Mouse (Mus musculus): ENCODE data around the gene Dnajb1. TPM values are rescaled to one million over a fixed set of nuclear protein-coding genes. Genes with fewer than 3 reads are reported as not detected.
A peak's percentile ranks its signal among the peaks of the same experiment; 100 is the strongest.

Gene Dnajb1
- total and polyA plus RNA-seq, 2 experiments = 8.3 to 18.2 TPM

DNA sequence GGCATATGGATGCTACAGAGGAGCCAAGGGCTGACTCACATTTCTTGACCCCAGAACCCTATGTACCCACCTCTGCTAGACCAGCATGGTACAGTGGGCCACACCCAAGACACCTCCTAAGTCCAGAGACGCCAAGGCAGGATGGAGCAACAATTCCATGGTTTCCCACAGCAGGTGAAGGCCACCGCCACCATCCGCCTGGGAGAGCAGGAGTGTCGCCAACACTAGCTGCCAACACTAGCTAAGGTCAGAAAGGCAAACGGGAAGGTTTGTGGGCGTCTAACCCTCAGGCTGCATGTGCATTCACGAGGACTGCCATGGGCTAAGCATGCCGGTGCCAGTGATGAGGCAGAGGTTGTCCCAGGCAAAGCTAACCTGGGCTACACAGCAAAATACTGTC lies 25.8 kb upstream of the Dnajb1 start:
- 24% methylated on average over 8 of the region's 8 CpGs for WGBS
- no peak overlapping the region for H3K27ac ChIP-seq (replicated peaks; ENCODE audit: insufficient read depth, low read depth, low read length)
- peak; percentile 86 for DNase-seq (ENCODE audit: extremely low read depth, low read depth, low spot score)
- no peak overlapping the region for H3K9ac ChIP-seq (ENCODE audit: low read depth, low read length)
- no peaks in the 10 kb centered on the region for H3K27me3 ChIP-seq (ENCODE audit: control insufficient read depth, insufficient read depth, low read length)
- H3K4me3 ChIP-seq (ENCODE audit: insufficient read depth, low read depth, low read length) = no peak overlapping the region
- H3K79me2 ChIP-seq (ENCODE audit: control insufficient read depth, insufficient read depth, low read length) = peaks cover 49% of the 10 kb centered on the region
- TF ChIP-seq CTCF (IDR thresholded peaks at IDR 0.05; ENCODE audit: low read depth, low read length) (no peak; the same call in 1 of the 2 replicates), POLR2A (IDR thresholded peaks at IDR 0.05; ENCODE audit: extremely low read depth, insufficient read depth, low read length) (no peak)
- H3K4me1 ChIP-seq (ENCODE audit: control insufficient read depth, insufficient read depth, low read length) = peaks cover 58% of the 10 kb centered on the region
- no peaks in the 10 kb centered on the region for H3K36me3 ChIP-seq (ENCODE audit: control insufficient read depth, insufficient read depth, low read length)

GRCm38 (mm10) chr8:83583236-83583635 lies 24.8 kb upstream of the Dnajb1 start:
- H3K4me3 ChIP-seq (ENCODE audit: insufficient read depth, low read depth, low read length) = no peak overlapping the region
- H3K4me1 ChIP-seq (ENCODE audit: control insufficient read depth, insufficient read depth, low read length) = peaks cover 58% of the 10 kb centered on the region
- no peaks in the 10 kb centered on the region for H3K27me3 ChIP-seq (ENCODE audit: control insufficient read depth, insufficient read depth, low read length)
- TF ChIP-seq CTCF (IDR thresholded peaks at IDR 0.05; ENCODE audit: low read depth, low read length) = no peak
- TF ChIP-seq POLR2A (IDR thresholded peaks at IDR 0.05; ENCODE audit: extremely low read depth, insufficient read depth, low read length) = no peak
- no peak for DNase-seq (ENCODE audit: extremely low read depth, low read depth, low spot score)
- H3K9ac ChIP-seq (ENCODE audit: low read depth, low read length) = no peak overlapping the region
- H3K36me3 ChIP-seq (ENCODE audit: control insufficient read depth, insufficient read depth, low read length) = no peaks in the 10 kb centered on the region
- no peak overlapping the region for H3K27ac ChIP-seq (replicated peaks; ENCODE audit: insufficient read depth, low read depth, low read length)
- 87% methylated on average over 15 of the region's 15 CpGs for WGBS
- peaks cover 45% of the 10 kb centered on the region for H3K79me2 ChIP-seq (ENCODE audit: control insufficient read depth, insufficient read depth, low read length)

DNA sequence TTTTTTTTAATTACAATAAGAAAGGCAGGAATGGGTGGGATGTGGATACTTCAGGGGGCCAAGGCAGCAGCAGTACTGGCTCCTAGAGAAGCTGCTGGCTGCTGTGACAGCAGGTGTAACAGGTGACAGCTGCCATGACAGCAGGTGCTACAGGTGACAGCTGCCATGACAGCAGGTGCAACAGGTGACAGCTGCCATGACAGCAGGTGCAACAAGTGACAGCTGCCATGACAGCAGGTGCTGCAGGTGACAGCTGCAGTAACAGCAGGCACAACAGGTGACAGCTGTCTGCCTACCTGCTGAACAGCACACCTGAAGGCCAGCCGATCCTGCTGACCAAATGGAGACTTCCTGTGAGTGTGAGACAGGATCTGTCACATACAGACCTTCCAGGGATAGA lies 23.2 kb upstream of the Dnajb1 start:
- TF ChIP-seq CTCF (IDR thresholded peaks at IDR 0.05; ENCODE audit: low read depth, low read length) (no peak), POLR2A (IDR thresholded peaks at IDR 0.05; ENCODE audit: extremely low read depth, insufficient read depth, low read length) (no peak)
- H3K27ac ChIP-seq (replicated peaks; ENCODE audit: insufficient read depth, low read depth, low read length) = peak overlapping the region; percentile 65
- 32% methylated on average over 1 of the region's 1 CpGs for WGBS
- DNase-seq (ENCODE audit: extremely low read depth, low read depth, low spot score) = no peak
- H3K4me1 ChIP-seq (ENCODE audit: control insufficient read depth, insufficient read depth, low read length) = peaks cover 61% of the 10 kb centered on the region
- peak overlapping the region; percentile 15 for H3K9ac ChIP-seq (ENCODE audit: low read depth, low read length)
- no peaks in the 10 kb centered on the region for H3K27me3 ChIP-seq (ENCODE audit: control insufficient read depth, insufficient read depth, low read length)
- H3K36me3 ChIP-seq (ENCODE audit: control insufficient read depth, insufficient read depth, low read length) = no peaks in the 10 kb centered on the region
- peaks cover 32% of the 10 kb centered on the region for H3K79me2 ChIP-seq (ENCODE audit: control insufficient read depth, insufficient read depth, low read length)
- no peak overlapping the region for H3K4me3 ChIP-seq (ENCODE audit: insufficient read depth, low read depth, low read length)

- WGBS = 21% methylated on average over 3 of the region's 3 CpGs
- H3K9ac ChIP-seq (ENCODE audit: low read depth, low read length) = no peak overlapping the region
- peaks cover 58% of the 10 kb centered on the region for H3K4me1 ChIP-seq (ENCODE audit: control insufficient read depth, insufficient read depth, low read length)
- peaks cover 29% of the 10 kb centered on the region for H3K79me2 ChIP-seq (ENCODE audit: control insufficient read depth, insufficient read depth, low read length)
- peak overlapping the region; percentile 61 for H3K27ac ChIP-seq (replicated peaks; ENCODE audit: insufficient read depth, low read depth, low read length)
- peak; percentile 99 for DNase-seq (ENCODE audit: extremely low read depth, low read depth, low spot score)
- no peak overlapping the region for H3K4me3 ChIP-seq (ENCODE audit: insufficient read depth, low read depth, low read length)
- TF ChIP-seq CTCF (IDR thresholded peaks at IDR 0.05; ENCODE audit: low read depth, low read length) = no peak
- TF ChIP-seq POLR2A (IDR thresholded peaks at IDR 0.05; ENCODE audit: extremely low read depth, insufficient read depth, low read length) = no peak
- H3K27me3 ChIP-seq (ENCODE audit: control insufficient read depth, insufficient read depth, low read length) = no peaks in the 10 kb centered on the region
- H3K36me3 ChIP-seq (ENCODE audit: control insufficient read depth, insufficient read depth, low read length) = no peaks in the 10 kb centered on the region
Observed at GRCm38 (mm10) chr8:83585333-83585732, 22.7 kb upstream of the Dnajb1 start.

- Histone ChIP-seq H3K4me1 (ENCODE audit: control insufficient read depth, insufficient read depth, low read length) (peaks cover 41% of the 10 kb centered on the region), H3K9ac (ENCODE audit: low read depth, low read length) (no peak overlapping the region), H3K36me3 (ENCODE audit: control insufficient read depth, insufficient read depth, low read length) (no peaks in the 10 kb centered on the region), H3K27me3 (ENCODE audit: control insufficient read depth, insufficient read depth, low read length) (no peaks in the 10 kb centered on the region), H3K4me3 (ENCODE audit: insufficient read depth, low read depth, low read length) (no peak overlapping the region), H3K27ac (replicated peaks; ENCODE audit: insufficient read depth, low read depth, low read length) (peak overlapping the region; percentile 4; the same call in 1 of the 2 replicates), H3K79me2 (ENCODE audit: control insufficient read depth, insufficient read depth, low read length) (peaks cover 35% of the 10 kb centered on the region)
- 47% methylated on average over 6 of the region's 6 CpGs for WGBS
- no peak for TF ChIP-seq CTCF (IDR thresholded peaks at IDR 0.05; ENCODE audit: low read depth, low read length)
- DNase-seq (ENCODE audit: extremely low read depth, low read depth, low spot score) = peak; percentile 86
Observed at GRCm38 (mm10) chr8:83587644-83588043, 20.3 kb upstream of the Dnajb1 start.

DNA sequence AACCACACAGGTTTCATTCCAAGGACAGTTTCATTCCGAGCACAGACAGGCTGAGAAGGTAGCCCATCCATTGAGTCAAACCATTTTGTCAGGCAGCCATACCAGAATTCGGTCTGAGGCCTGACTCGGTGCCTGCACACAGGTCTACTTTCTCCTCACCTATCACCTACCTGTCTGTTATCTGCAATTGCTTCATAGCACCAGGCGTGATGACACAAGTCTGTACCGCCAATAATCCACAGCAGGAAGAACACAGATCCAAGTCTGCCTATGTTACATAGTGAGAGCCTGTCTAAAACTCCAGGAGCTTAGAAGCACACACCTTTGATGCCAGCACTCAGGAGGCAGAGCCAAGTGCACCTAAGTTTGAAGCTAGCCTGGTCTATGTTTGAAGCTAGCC lies 19.1 kb upstream of the Dnajb1 start:
- Histone ChIP-seq H3K27ac (replicated peaks; ENCODE audit: insufficient read depth, low read depth, low read length) (peak overlapping the region; percentile 32; the same call in 1 of the 2 replicates), H3K4me3 (ENCODE audit: insufficient read depth, low read depth, low read length) (no peak overlapping the region), H3K36me3 (ENCODE audit: control insufficient read depth, insufficient read depth, low read length) (no peaks in the 10 kb centered on the region), H3K9ac (ENCODE audit: low read depth, low read length) (no peak overlapping the region), H3K79me2 (ENCODE audit: control insufficient read depth, insufficient read depth, low read length) (peaks cover 27% of the 10 kb centered on the region), H3K4me1 (ENCODE audit: control insufficient read depth, insufficient read depth, low read length) (peaks cover 40% of the 10 kb centered on the region), H3K27me3 (ENCODE audit: control insufficient read depth, insufficient read depth, low read length) (no peaks in the 10 kb centered on the region)
- WGBS = 18% methylated on average over 5 of the region's 5 CpGs
- TF ChIP-seq CTCF (IDR thresholded peaks at IDR 0.05; ENCODE audit: low read depth, low read length) (no peak), POLR2A (IDR thresholded peaks at IDR 0.05; ENCODE audit: extremely low read depth, insufficient read depth, low read length) (no peak)
- DNase-seq (ENCODE audit: extremely low read depth, low read depth, low spot score) = peak; percentile 76

Data from liver, adult 2 months (tissue).